Mouse (Mus musculus) heart, postnatal 0 days (tissue): ENCODE results near the gene Irf6.

Source experiments
- CTCF ChIP-seq: IDR thresholded peaks from 2 replicates; pipeline ENCODE4 v1.5.1; 2016; ENCODE audit warnings: antibody characterized with exemption, control low read depth, low read depth
- EP300 ChIP-seq: IDR thresholded peaks from 2 replicates; pipeline ENCODE4 v1.6.1; 2016; ENCODE audit warnings: antibody characterized with exemption, low read depth

GRCm38 (mm10) chr1:193123290-193123689 is 29.6 kb upstream of the Irf6 start:
- TF ChIP-seq CTCF (no peak), EP300 (no peak)
